Mouse (Mus musculus): ENCODE results near the gene Kifc3. TPM values are rescaled to one million over a fixed set of nuclear protein-coding genes. Genes with fewer than 3 reads are reported as not detected.

Gene Kifc3
- polyA plus RNA-seq, 1 experiment from 2014 or later = 3.2 TPM

DNA sequence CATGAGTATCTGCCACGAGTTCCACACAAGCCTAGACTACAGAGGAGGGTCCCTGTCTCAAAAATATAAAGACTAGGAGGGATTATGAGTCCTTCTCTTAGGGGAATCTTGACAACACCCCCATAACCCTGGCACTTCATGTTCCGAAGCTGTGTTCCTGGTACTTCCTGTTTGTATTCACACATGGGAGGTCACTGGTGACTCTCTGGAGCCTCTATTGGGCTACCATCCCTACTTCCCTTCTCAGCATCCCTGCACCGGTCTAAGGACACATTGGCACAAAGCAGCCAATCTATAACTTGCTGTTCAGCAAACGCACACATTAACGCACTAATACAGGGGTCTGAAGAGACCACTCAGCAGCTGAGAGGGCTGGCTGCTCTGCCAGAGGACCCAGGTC, 70.6 kb downstream of the Kifc3 start:
- Histone ChIP-seq H3K4me1 (replicated peaks) (peaks cover 32% of the 10 kb centered on the region), H3K27ac (no peak overlapping the region), H3K9ac (no peak overlapping the region), H3K4me3 (replicated peaks) (no peak overlapping the region), H3K36me3 (0 out of 2 replicates have a peak, but pooled peaks cover 3% of the 10 kb centered on the region), H3K27me3 (peaks cover 7% of the 10 kb centered on the region), H3K4me2 (no peak overlapping the region), H3K9me3 (replicated peaks) (no peaks in the 10 kb centered on the region)
- 58% methylated on average over 5 of the region's 5 CpGs for WGBS (ENCODE audit: insufficient replicate concordance)
- DNase-seq (no peak), ATAC-seq (ENCODE audit: low read depth) (no peak)

DNA sequence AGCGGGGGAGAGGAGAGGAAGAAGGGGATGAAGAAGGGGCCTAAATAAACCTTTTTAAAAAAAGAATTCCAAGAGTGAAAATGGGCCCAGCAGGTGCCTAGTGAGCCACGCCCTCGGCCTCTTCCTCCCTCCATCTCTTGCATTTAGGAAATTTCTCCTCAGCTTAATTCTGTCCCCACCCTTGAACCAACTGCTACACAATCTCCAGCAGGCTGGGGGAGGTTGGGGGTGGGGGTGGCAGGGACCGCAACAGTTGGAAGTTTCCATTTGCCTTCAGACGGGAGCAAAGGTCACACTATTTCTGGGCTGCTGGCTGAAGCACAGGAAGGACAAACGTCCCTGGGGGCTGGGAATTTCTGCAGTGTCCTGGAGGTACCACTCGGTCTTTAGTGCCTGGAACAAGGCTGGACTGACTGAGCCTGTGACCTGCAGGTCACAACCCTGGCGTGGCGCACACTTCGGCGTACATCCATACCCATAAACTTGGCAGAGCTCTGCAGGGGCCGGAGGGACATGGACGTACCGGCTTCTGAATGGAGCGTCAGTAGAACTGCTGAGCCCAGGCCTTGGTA, 71.6 kb downstream of the Kifc3 start:
- Histone ChIP-seq H3K4me2 (no peak overlapping the region), H3K4me1 (replicated peaks) (peaks cover 31% of the 10 kb centered on the region), H3K9ac (no peak overlapping the region), H3K4me3 (replicated peaks) (no peak overlapping the region), H3K27me3 (no peaks in the 10 kb centered on the region), H3K27ac (peak overlapping the region; percentile 13; the same call in 1 of the 2 replicates), H3K36me3 (0 out of 2 replicates have a peak, but pooled peaks cover 3% of the 10 kb centered on the region), H3K9me3 (replicated peaks) (no peaks in the 10 kb centered on the region)
- ATAC-seq (ENCODE audit: low read depth) (peak; percentile 61), DNase-seq (no peak)
- WGBS (ENCODE audit: insufficient replicate concordance) = 59% methylated on average over 15 of the region's 15 CpGs

DNA sequence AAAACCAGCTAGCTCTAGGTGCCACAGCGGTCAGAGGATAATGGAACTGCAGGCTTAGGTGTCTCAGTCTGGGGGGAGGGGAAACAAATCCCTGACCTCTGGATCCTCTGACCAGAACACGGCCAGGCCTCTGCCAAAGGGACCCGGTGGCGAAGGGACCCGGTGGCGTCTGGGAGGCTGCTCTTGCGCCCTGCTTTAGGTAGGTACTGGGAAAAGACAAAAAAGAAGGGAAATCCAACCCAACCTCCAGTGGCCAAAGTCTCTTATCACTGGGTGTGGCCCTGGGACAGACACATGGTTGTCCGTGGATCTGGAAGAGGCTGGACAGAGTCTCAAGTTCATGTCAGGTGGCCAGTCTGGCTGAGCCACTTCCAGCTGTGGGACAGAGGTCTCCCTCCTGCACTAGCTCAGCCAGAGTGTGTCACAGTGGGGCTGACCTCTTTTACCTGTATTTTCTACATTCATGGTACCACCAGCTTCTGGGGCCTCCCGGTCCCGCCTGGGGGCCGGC, 73.8 kb downstream of the Kifc3 start:
- Histone ChIP-seq H3K9me3 (replicated peaks) (no peaks in the 10 kb centered on the region), H3K4me1 (replicated peaks) (peaks cover 30% of the 10 kb centered on the region), H3K4me3 (replicated peaks) (no peak overlapping the region), H3K27ac (no peak overlapping the region), H3K36me3 (peaks cover 6% of the 10 kb centered on the region; the same call in 1 of the 2 replicates), H3K27me3 (no peaks in the 10 kb centered on the region), H3K4me2 (no peak overlapping the region), H3K9ac (no peak overlapping the region)
- 72% methylated on average over 11 of the region's 11 CpGs for WGBS (ENCODE audit: insufficient replicate concordance)
- DNase-seq = no peak
- ATAC-seq (ENCODE audit: low read depth) = no peak

DNA sequence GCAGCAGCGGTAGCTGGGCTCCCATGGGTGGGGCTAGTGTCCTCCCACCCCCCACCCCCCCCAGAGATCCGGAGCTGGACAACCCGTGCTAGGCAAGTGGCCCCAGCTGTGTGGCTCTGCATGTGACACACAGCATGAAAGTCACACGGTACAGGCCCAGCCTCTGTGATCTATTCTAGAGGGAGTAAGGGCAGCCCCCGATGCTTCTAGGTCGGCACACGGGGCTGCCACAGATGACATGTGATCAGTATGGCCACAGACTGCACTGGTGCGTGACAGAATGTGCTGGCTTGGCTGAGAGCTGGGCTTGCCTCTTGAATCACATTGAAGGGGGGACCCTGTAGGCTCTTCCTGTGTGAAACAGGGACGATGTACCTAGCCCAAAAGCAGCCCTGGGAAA, 75.0 kb downstream of the Kifc3 start:
- H3K27me3 ChIP-seq = no peaks in the 10 kb centered on the region
- H3K27ac ChIP-seq = no peak overlapping the region
- WGBS (ENCODE audit: insufficient replicate concordance) = 69% methylated on average over 9 of the region's 9 CpGs
- H3K4me2 ChIP-seq = no peak overlapping the region
- ATAC-seq (ENCODE audit: low read depth) (no peak), DNase-seq (no peak)
- no peaks in the 10 kb centered on the region for H3K9me3 ChIP-seq (replicated peaks)
- no peak overlapping the region for H3K9ac ChIP-seq
- H3K4me3 ChIP-seq (replicated peaks) = no peak overlapping the region
- peaks cover 30% of the 10 kb centered on the region for H3K4me1 ChIP-seq (replicated peaks)
- peaks cover 11% of the 10 kb centered on the region; the same call in 1 of the 2 replicates for H3K36me3 ChIP-seq

DNA sequence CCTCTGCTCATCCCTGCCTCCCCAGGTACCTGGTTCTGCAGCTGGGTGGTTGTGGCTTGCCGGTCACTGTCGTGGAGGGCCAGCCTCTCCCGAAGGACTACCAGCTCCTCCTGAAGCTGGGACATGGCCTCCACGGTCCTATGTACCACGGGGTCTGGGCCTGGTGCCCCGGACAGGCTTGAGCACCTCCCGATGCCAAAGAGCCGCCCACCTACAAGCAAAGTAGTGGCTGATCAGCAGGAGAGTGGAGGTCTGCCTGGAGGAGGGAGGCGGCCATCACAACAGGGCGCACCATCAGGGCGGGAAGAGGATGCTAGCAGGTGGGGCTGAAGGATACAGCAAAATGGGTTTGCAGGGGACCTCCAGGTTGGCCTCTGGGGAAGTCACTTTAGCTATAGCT, 76.1 kb downstream of the Kifc3 start:
- H3K36me3 ChIP-seq = peaks cover 11% of the 10 kb centered on the region; the same call in 1 of the 2 replicates
- no peak for ATAC-seq (ENCODE audit: low read depth)
- H3K9me3 ChIP-seq (replicated peaks) = no peaks in the 10 kb centered on the region
- no peak overlapping the region for H3K4me2 ChIP-seq
- no peaks in the 10 kb centered on the region for H3K27me3 ChIP-seq
- no peak for DNase-seq
- H3K27ac ChIP-seq = no peak overlapping the region
- H3K4me1 ChIP-seq (replicated peaks) = peaks cover 21% of the 10 kb centered on the region
- no peak overlapping the region for H3K4me3 ChIP-seq (replicated peaks)
- no peak overlapping the region for H3K9ac ChIP-seq
- 79% methylated on average over 11 of the region's 11 CpGs for WGBS (ENCODE audit: insufficient replicate concordance)

DNA sequence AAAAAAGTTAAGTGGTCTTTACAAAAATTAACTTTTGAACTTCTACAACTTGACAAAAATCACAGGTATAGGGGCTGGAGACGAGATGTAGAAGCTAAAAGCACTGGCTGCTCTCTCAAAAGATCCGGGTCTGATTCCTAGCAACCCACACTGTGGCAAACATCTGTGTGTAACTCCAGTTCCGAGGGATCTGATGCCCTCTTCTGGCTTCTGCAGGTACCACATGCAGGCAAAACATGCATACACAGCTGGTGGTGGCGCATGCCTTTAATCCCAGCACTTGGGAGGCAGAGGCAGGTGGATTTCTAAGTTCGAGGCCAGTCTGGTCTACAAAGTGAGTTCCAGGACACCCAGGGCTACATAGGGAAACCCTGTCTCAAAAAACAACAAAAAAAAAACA, 79.2 kb downstream of the Kifc3 start:
- Histone ChIP-seq H3K9ac (no peak overlapping the region), H3K36me3 (peaks cover 7% of the 10 kb centered on the region; the same call in 1 of the 2 replicates), H3K27me3 (no peaks in the 10 kb centered on the region), H3K4me1 (replicated peaks) (no peaks in the 10 kb centered on the region), H3K27ac (no peak overlapping the region), H3K4me2 (no peak overlapping the region), H3K9me3 (replicated peaks) (no peaks in the 10 kb centered on the region), H3K4me3 (replicated peaks) (no peak overlapping the region)
- DNase-seq = no peak
- no peak for ATAC-seq (ENCODE audit: low read depth)
- WGBS (ENCODE audit: insufficient replicate concordance) = 60% methylated on average over 5 of the region's 5 CpGs

DNA sequence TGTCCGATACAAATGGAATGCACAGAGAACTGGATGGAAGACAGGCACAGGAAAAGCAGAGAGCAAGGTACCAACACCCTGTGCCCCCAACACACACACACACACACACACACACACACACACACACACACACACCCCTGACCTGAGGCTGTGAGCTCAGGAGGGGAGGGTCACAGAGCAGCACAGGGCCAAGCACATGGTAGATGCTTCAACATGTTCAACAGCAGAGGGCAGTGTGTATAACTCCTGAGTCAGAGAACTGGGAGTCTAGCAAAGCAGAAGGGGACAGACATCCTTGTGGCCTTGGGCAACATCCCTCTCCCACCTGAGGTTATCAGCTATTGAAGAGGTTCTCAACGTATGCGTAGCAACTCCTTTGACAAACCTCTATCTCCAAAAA, 88.9 kb downstream of the Kifc3 start:
- H3K4me3 ChIP-seq (replicated peaks) = no peak overlapping the region
- H3K9me3 ChIP-seq (replicated peaks) = no peaks in the 10 kb centered on the region
- no peak overlapping the region for H3K9ac ChIP-seq
- WGBS (ENCODE audit: insufficient replicate concordance) = 64% methylated on average over 3 of the region's 3 CpGs
- DNase-seq = no peak
- no peak overlapping the region for H3K4me2 ChIP-seq
- H3K36me3 ChIP-seq = 0 out of 2 replicates have a peak, but pooled peaks cover under 1% of the 10 kb centered on the region
- no peak overlapping the region for H3K27ac ChIP-seq
- no peaks in the 10 kb centered on the region for H3K4me1 ChIP-seq (replicated peaks)
- ATAC-seq (ENCODE audit: low read depth) = no peak
- no peaks in the 10 kb centered on the region for H3K27me3 ChIP-seq

DNA sequence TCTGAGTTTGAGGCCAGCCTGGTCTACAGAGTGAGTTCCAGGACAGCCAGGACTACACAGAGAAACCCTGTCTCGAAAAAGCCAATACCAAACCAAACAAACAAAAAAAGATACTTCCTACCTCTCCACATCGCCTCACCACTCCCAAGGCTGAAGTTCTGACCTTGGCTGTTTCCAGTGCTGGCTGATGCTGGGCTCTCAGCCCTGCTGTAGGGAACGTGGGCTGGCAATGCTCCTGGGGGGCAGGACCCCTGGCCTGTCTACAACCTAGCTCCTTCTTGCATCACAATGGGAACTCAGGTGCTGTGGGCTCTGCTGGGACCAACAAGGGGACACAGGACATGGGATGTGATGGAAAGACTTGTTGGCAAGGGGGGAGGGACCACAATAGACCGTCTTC, 89.5 kb downstream of the Kifc3 start:
- DNase-seq (no peak), ATAC-seq (ENCODE audit: low read depth) (no peak)
- H3K4me2 ChIP-seq = no peak overlapping the region
- no peaks in the 10 kb centered on the region for H3K27me3 ChIP-seq
- H3K9me3 ChIP-seq (replicated peaks) = no peaks in the 10 kb centered on the region
- no peaks in the 10 kb centered on the region for H3K4me1 ChIP-seq (replicated peaks)
- WGBS (ENCODE audit: insufficient replicate concordance) = 51% methylated on average over 4 of the region's 4 CpGs
- no peak overlapping the region for H3K9ac ChIP-seq
- H3K27ac ChIP-seq = no peak overlapping the region
- 0 out of 2 replicates have a peak, but pooled peaks cover 7% of the 10 kb centered on the region for H3K36me3 ChIP-seq
- H3K4me3 ChIP-seq (replicated peaks) = no peak overlapping the region

DNA sequence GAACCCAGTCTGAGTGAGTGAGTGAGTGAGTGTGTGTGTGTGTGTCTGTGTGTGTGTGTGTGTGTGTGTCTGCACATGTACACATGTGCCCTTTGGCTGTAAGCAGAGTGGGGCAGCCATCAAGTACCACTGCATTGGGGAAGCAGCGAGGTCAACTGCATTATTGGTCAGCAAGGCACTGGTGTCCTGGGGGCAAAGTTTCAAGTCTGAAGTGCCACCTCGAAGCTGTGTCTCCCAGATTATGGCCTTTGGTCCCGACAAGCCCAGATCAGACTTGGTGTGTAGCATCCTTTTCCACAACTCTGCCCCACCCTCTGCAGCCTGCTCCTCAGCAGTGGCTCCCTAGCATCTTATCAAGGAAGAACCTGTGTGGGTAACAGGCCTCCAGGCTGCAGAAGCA, 90.0 kb downstream of the Kifc3 start:
- no peak overlapping the region for H3K4me3 ChIP-seq (replicated peaks)
- H3K9ac ChIP-seq = no peak overlapping the region
- no peak overlapping the region for H3K4me2 ChIP-seq
- ATAC-seq (ENCODE audit: low read depth) (no peak), DNase-seq (no peak)
- no peaks in the 10 kb centered on the region for H3K4me1 ChIP-seq (replicated peaks)
- H3K9me3 ChIP-seq (replicated peaks) = no peaks in the 10 kb centered on the region
- no peaks in the 10 kb centered on the region for H3K27me3 ChIP-seq
- H3K27ac ChIP-seq = no peak overlapping the region
- 60% methylated on average over 3 of the region's 3 CpGs for WGBS (ENCODE audit: insufficient replicate concordance)
- peaks cover 9% of the 10 kb centered on the region; the same call in 1 of the 2 replicates for H3K36me3 ChIP-seq

DNA sequence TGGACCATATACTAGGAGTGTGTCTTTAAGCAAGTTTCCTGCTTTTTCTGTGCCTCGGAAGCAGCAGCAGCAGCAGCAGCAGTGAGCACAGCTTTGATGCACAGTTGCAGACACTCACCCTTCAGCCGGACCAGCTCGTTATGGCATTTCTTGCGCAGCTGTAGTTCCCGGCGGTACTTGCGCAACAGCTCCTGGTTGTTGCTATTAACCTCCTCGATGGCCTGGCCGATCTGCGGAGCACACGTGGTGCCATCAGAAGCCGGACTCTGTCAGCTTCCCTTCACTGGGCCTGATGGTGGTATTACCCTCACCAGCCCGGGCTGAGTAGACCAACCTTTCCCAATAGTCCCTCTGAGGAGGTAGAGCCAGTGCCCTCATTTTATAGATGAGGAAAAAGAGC, 95.3 kb downstream of the Kifc3 start:
- ATAC-seq (ENCODE audit: low read depth) (no peak), DNase-seq (no peak)
- H3K4me3 ChIP-seq (replicated peaks) = no peak overlapping the region
- no peak overlapping the region for H3K9ac ChIP-seq
- no peak overlapping the region for H3K27ac ChIP-seq
- peaks cover 13% of the 10 kb centered on the region for H3K36me3 ChIP-seq
- H3K4me2 ChIP-seq = no peak overlapping the region
- no peaks in the 10 kb centered on the region for H3K27me3 ChIP-seq
- WGBS (ENCODE audit: insufficient replicate concordance) = 65% methylated on average over 13 of the region's 13 CpGs
- H3K4me1 ChIP-seq (replicated peaks) = no peaks in the 10 kb centered on the region
- no peaks in the 10 kb centered on the region for H3K9me3 ChIP-seq (replicated peaks)

DNA sequence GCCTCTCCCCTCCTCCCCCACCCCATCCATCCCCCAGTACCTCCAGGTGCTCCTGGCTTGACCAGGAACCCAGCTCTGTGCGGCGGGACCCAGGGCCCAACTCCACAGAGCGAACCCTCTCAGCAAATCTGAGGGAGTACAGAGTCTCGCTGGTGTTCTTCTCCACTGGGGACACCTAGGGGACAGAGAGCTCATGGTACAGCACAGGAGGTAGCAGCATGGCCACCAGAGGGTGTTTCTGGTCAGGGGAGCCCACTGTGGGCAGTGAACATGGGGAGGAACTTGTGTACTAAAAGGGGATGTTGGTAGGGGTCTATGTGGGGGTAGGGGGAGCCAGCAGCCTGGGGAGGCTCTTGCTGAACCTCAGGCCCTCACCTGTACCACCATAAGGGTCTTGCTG, 100.6 kb downstream of the Kifc3 start:
- DNase-seq (no peak), ATAC-seq (ENCODE audit: low read depth) (no peak)
- WGBS (ENCODE audit: insufficient replicate concordance) = 75% methylated on average over 4 of the region's 4 CpGs

DNA sequence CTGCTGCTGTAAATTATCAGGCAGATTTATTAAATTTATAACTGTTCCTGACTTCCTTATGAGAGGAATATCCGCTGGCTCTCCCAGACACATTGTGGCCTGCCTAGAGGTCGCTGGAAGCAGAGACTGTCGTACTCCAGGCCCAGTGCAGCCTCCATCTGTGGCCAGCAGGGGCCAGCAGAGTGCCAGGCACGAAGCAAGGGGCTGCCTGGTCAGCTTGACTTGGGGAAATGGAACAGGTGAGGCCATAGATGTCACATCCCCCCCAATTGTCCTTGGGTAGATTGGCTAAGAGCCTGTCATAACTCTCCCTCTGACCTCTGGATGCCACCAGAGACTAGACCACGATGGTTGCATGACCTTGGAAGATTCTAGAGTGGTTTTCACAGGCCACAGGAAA, 103.6 kb downstream of the Kifc3 start:
- DNase-seq (peak; percentile 24), ATAC-seq (ENCODE audit: low read depth) (no peak)
- H3K9ac ChIP-seq = no peak overlapping the region
- H3K4me2 ChIP-seq = no peak overlapping the region
- H3K9me3 ChIP-seq (replicated peaks) = no peaks in the 10 kb centered on the region
- H3K4me3 ChIP-seq (replicated peaks) = no peak overlapping the region
- no peaks in the 10 kb centered on the region for H3K4me1 ChIP-seq (replicated peaks)
- peaks cover 54% of the 10 kb centered on the region for H3K36me3 ChIP-seq
- H3K27me3 ChIP-seq = no peaks in the 10 kb centered on the region
- 30% methylated on average over 5 of the region's 5 CpGs for WGBS (ENCODE audit: insufficient replicate concordance)
- H3K27ac ChIP-seq = no peak overlapping the region

More for the DNA sequence above, 100.6 kb downstream of the Kifc3 start:
- Histone ChIP-seq H3K9ac (no peak overlapping the region), H3K4me1 (replicated peaks) (no peaks in the 10 kb centered on the region), H3K27me3 (no peaks in the 10 kb centered on the region), H3K36me3 (peaks cover 40% of the 10 kb centered on the region), H3K4me3 (replicated peaks) (no peak overlapping the region), H3K4me2 (no peak overlapping the region), H3K9me3 (replicated peaks) (no peaks in the 10 kb centered on the region), H3K27ac (no peak overlapping the region)

All from liver, embryonic 13.5 days (tissue).